Mouse (Mus musculus): Measurements from ENCODE around the gene Nfkbie. TPM values are rescaled to one million over a fixed set of nuclear protein-coding genes. Genes with fewer than 3 reads are reported as not detected.

The Nfkbie gene
- total RNA-seq, 2 experiments from 2014 or later: 1.5 to 2.1 TPM

GRCm38 (mm10) chr17:45608396-45608795 lies 52.9 kb downstream of the Nfkbie start:
- intact Hi-C loops (cut with DNase I): no loop called here
- DNase-seq: no peak

- intact Hi-C loops (cut with DNase I): no loop called here
- peak in 1 of 2 experiments; percentile 37 for DNase-seq
These were observed 54.8 kb downstream of the Nfkbie start for GRCm38 (mm10) chr17:45610144-45610866.

- no peak for DNase-seq
- intact Hi-C loops (cut with DNase I): no loop called here
These were observed 56.5 kb downstream of the Nfkbie start for GRCm38 (mm10) chr17:45612008-45612407.

Other genes with a start within 250 kb of the Nfkbie start
- gene Cdc5l, start 122.0 kb upstream of the Nfkbie start, total RNA-seq (2021): 10 to 100 TPM; 38.0 to 43.4 TPM
- gene Spats1, start 80.3 kb upstream of the Nfkbie start, total RNA-seq (2021): under 1 TPM; 0.39 to 0.50 TPM
- gene Aars2, start 48.9 kb upstream of the Nfkbie start, total RNA-seq (2021): 10 to 100 TPM; 19.0 to 19.1 TPM
- under 1 TPM in 1 of 2 experiments, not detected in 1; 0.12 TPM for gene Tcte1, start 32.3 kb upstream of the Nfkbie start, total RNA-seq (2021)
- gene Tmem151b, start 6.0 kb upstream of the Nfkbie start, total RNA-seq (2021): under 1 TPM; 0.07 to 0.49 TPM
- gene Slc35b2, start 8.2 kb downstream of the Nfkbie start, total RNA-seq (2021): 10 to 100 TPM; 28.8 to 29.9 TPM
- gene Hsp90ab1, start 17.6 kb downstream of the Nfkbie start, total RNA-seq (2021): 100 to 1,000 TPM; 897 to 986 TPM
- gene Slc29a1, start 43.9 kb downstream of the Nfkbie start, total RNA-seq (2021): 10 to 100 TPM; 75.0 to 80.7 TPM
- gene Mymx, start 46.4 kb downstream of the Nfkbie start, total RNA-seq (2021): not detected
- under 1 TPM; 0.81 to 0.98 TPM for gene Capn11, start 103.6 kb downstream of the Nfkbie start, total RNA-seq (2021)
- gene Mrpl14, start 130.6 kb downstream of the Nfkbie start, total RNA-seq (2021): 100 to 1,000 TPM; 116 to 123 TPM
- 10 to 100 TPM; 78.4 to 81.2 TPM for gene Tmem63b, start 131.2 kb downstream of the Nfkbie start, total RNA-seq (2021)
- gene 1600014C23Rik, start 178.1 kb downstream of the Nfkbie start, total RNA-seq (2021): under 1 TPM in 1 of 2 experiments, not detected in 1; 0.60 TPM

Data from heart, postnatal 14 days (tissue).